Comparison of ENCODE assay signal across 8 mouse cellular contexts in genomic region chr10:117435734-117436121, GRCm38 (mm10). TPM values are rescaled to one million over a fixed set of nuclear protein-coding genes. Genes with fewer than 3 reads are reported as not detected.
DNase-seq lines count a peak whose midpoint lies in the region; ATAC-seq and TF ChIP-seq lines count a peak whose summit lies in the region.

No protein-coding gene starts in this region.

- H3K27ac ChIP-seq in layer of hippocampus, adult 2 months: no peak overlapping the region
- H3K27ac ChIP-seq in embryonic facial prominence, embryonic 11.5 days (replicated peaks; ENCODE audit: low read depth, low read length): no peak overlapping the region
- H3K27ac ChIP-seq in hindbrain, embryonic 11.5 days (ENCODE audit: low read depth, low read length): no peak overlapping the region

- 48% methylated on average over 12 of the region's 12 CpGs for WGBS in embryonic facial prominence, embryonic 11.5 days
- WGBS in hindbrain, embryonic 11.5 days: 56% methylated on average over 12 of the region's 12 CpGs

- no peaks in the 10 kb centered on the region for H3K9me3 ChIP-seq in embryonic facial prominence, embryonic 11.5 days (replicated peaks; ENCODE audit: control insufficient read depth, low read length)
- no peaks in the 10 kb centered on the region for H3K9me3 ChIP-seq in hindbrain, embryonic 11.5 days (ENCODE audit: control insufficient read depth, low read length)

- peak overlapping the region; percentile 46; the same call in 1 of the 2 replicates for H3K4me2 ChIP-seq in embryonic facial prominence, embryonic 11.5 days (ENCODE audit: low read depth, low read length)
- H3K4me2 ChIP-seq in hindbrain, embryonic 11.5 days (replicated peaks; ENCODE audit: low read depth, low read length): 0 out of 2 replicates have a peak overlapping the region, but pooled peaks have one; percentile 1

- no peak overlapping the region for H3K9ac ChIP-seq in embryonic facial prominence, embryonic 11.5 days (replicated peaks; ENCODE audit: low read length)
- no peak overlapping the region for H3K9ac ChIP-seq in hindbrain, embryonic 11.5 days (ENCODE audit: low read depth, low read length)

- ATAC-seq in embryonic facial prominence, embryonic 11.5 days (replicated peaks; ENCODE audit: insufficient number of reproducible peaks, low FRiP score, low TSS enrichment, low read depth): no peak
- ATAC-seq in hindbrain, embryonic 11.5 days (ENCODE audit: low FRiP score): peak; percentile 17; the same call in 1 of the 2 replicates
- ATAC-seq in megakaryocyte-erythroid progenitor cell, adult 5-6 weeks (replicated peaks; ENCODE audit: low FRiP score, low TSS enrichment, poor library complexity, severe bottlenecking): peak; percentile 5

- H3K36me3 ChIP-seq in embryonic facial prominence, embryonic 11.5 days (replicated peaks; ENCODE audit: control insufficient read depth, insufficient read depth, low read depth, low read length): no peaks in the 10 kb centered on the region
- H3K36me3 ChIP-seq in hindbrain, embryonic 11.5 days (ENCODE audit: control insufficient read depth, insufficient read depth, low read length): no peaks in the 10 kb centered on the region

- H3K4me3 ChIP-seq in layer of hippocampus, adult 2 months: peak overlapping the region; percentile 48; the same call in 1 of the 2 replicates
- H3K4me3 ChIP-seq in embryonic facial prominence, embryonic 11.5 days (ENCODE audit: low read depth, low read length): no peak overlapping the region
- H3K4me3 ChIP-seq in hindbrain, embryonic 11.5 days (ENCODE audit: low read depth, low read length): no peak overlapping the region

- no peaks in the 10 kb centered on the region for H3K27me3 ChIP-seq in embryonic facial prominence, embryonic 11.5 days (ENCODE audit: control insufficient read depth, insufficient read depth, low read length)
- H3K27me3 ChIP-seq in hindbrain, embryonic 11.5 days (ENCODE audit: control insufficient read depth, insufficient read depth, low read length): no peaks in the 10 kb centered on the region

- TF ChIP-seq CTCF in layer of hippocampus, adult 2 months (conservative IDR thresholded peaks at IDR 0.05): peak; percentile 0; the same call in 1 of the 2 replicates

- no peak for DNase-seq in layer of hippocampus, adult 2 months (ENCODE audit: low spot score in 2 of 2)
- DNase-seq in layer of hippocampus, postnatal 25 days (ENCODE audit: extremely low spot score in 1 of 2, low spot score in 1 of 2): no peak
- no peak for DNase-seq in embryonic facial prominence, embryonic 11.5 days (ENCODE audit: low spot score)
- no peak for DNase-seq in hindbrain, embryonic 11.5 days (ENCODE audit: low spot score)
- no peak for DNase-seq in natural killer cell, adult 2 months (ENCODE audit: low spot score in 2 of 2)
- DNase-seq in frontal cortex, postnatal 14 days (ENCODE audit: low spot score in 2 of 2): no peak
- no peak for DNase-seq in cerebellum, adult 9-11 months

- peaks cover 2% of the 10 kb centered on the region; the same call in 1 of the 2 replicates for H3K4me1 ChIP-seq in embryonic facial prominence, embryonic 11.5 days (ENCODE audit: control insufficient read depth, insufficient read depth, low read length)
- no peaks in the 10 kb centered on the region; the same call in 1 of the 2 replicates for H3K4me1 ChIP-seq in hindbrain, embryonic 11.5 days (replicated peaks; ENCODE audit: control insufficient read depth, insufficient read depth, low read length)

RNA-seq across cellular contexts. Expression of gene Cpsf6, which starts 55.9 kb away (rescaled TPM):
- 100 to 1,000 TPM; 111 to 116 TPM for total RNA-seq in layer of hippocampus, adult 2 months (2021)
- 100 to 1,000 TPM; 103 to 115 TPM for total RNA-seq in layer of hippocampus, postnatal 25 days (2021)
- 212 and 223 TPM in 2 replicates for polyA plus RNA-seq in embryonic facial prominence, embryonic 11.5 days (2014; fragmentation: Nextera tagmentation; extraction: Ambion mirVana)
- polyA plus RNA-seq in hindbrain, embryonic 11.5 days (2014; fragmentation: Nextera tagmentation; extraction: Ambion mirVana): 230 and 231 TPM in 2 replicates
- total RNA-seq in megakaryocyte-erythroid progenitor cell, adult 5-6 weeks (2014; fragmentation: Nextera tagmentation): 132 and 163 TPM in 2 replicates
- 142 and 153 TPM in 2 replicates for total RNA-seq in megakaryocyte-erythroid progenitor cell, adult 5-6 weeks (2017)
